Mouse (Mus musculus) spleen, postnatal 36 days (tissue): ENCODE results near the gene Rpl13a.
A peak's percentile ranks its signal among the peaks of the same experiment; 100 is the strongest.
"Not testable (repeated sequence)": the region's sequence is repeated elsewhere in the genome, so short reads cannot be mapped to it uniquely, and the experiment has no call there.

Experiments
- DNase-seq, 2 experiments: peaks; one replicate each; pipeline ENCODE4 v3.0.0; 2022; ENCODE audit warnings: low spot score in 2 of 2, mixed read lengths in 1 of 2

Rpl13a gene

GRCm38 (mm10) chr7:45135993-45136567 is 7.5 kb upstream of the Rpl13a start, which contains the start of the genes Gm45713 and Flt3l:
TSS of gene Gm45713 (minus strand) at chr7:45136231.
TSS of gene Flt3l (minus strand) at chr7:45136432.
- peak; percentile 87 to 90 for DNase-seq

GRCm38 (mm10) chr7:45135370-45135769 is 6.8 kb upstream of the Rpl13a start:
- DNase-seq: no peak

- DNase-seq: peak in 1 of 2 experiments; percentile 63
These were observed 6.0 kb upstream of the Rpl13a start for GRCm38 (mm10) chr7:45134544-45135026.

DNA sequence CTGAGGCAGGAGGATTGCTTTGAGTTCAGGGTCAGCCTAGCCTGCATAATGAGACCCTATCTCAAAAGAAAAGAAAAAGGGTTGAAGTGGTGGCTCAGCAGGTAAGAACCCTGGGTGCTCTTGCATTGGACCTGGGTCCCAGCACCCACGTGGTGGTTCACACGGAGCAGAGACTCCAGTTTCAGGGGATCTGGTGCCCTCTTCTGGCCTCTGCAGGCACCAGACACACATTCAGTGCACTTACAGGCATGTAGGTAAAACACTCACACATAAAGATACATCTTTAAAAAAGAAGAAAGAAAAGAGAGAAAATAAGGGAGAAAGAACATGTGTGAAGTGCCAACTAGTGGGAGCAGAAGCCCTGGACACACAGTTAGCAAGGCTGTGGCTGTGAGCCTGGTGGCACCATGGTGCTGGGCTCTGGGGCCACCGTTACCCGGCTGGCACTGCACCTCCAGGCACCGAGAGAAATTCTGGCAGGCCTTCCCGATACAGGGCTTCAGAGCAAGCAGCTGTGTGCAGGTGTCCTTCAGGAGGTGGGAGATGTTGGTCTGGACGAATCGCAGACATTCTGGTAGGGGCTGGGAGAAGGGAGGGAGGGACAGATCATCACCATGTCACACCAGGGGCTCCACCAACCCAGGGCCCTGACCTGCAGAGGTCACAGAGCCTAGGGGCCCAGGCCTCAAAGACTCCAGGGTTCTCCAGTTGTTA is 5.0 kb upstream of the Rpl13a start:
- DNase-seq: no peak

DNA sequence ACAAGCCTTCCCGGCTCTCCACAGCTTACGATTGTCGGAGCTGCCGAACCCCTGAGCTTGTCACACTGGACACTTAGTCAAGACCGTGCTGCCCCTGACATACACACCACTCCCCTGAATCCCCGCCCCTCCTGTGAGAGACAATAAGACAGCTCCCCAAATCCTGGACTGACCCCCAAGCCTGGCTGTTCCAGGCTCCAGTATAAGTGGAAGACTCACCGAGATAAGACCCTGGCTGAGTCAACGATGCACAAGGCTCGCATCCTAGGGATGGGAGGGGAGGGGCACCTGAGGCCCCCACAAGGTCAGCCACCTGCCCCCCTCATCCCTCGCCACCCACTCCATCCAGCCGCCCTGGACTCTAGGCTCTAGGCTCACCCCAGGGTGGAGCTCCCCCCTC is 3.3 kb upstream of the Rpl13a start:
- no peak for DNase-seq

- no peak for DNase-seq
These were observed 1.4 kb upstream of the Rpl13a start for GRCm38 (mm10) chr7:45129776-45130512.

GRCm38 (mm10) chr7:45129318-45129717 is 757 bp upstream of the Rpl13a start:
- DNase-seq: no peak

GRCm38 (mm10) chr7:45127700-45128224 is 799 bp downstream of the Rpl13a start:
- no peak for DNase-seq

GRCm38 (mm10) chr7:45126844-45127699 is 1.5 kb downstream of the Rpl13a start:
- no peak for DNase-seq

DNA sequence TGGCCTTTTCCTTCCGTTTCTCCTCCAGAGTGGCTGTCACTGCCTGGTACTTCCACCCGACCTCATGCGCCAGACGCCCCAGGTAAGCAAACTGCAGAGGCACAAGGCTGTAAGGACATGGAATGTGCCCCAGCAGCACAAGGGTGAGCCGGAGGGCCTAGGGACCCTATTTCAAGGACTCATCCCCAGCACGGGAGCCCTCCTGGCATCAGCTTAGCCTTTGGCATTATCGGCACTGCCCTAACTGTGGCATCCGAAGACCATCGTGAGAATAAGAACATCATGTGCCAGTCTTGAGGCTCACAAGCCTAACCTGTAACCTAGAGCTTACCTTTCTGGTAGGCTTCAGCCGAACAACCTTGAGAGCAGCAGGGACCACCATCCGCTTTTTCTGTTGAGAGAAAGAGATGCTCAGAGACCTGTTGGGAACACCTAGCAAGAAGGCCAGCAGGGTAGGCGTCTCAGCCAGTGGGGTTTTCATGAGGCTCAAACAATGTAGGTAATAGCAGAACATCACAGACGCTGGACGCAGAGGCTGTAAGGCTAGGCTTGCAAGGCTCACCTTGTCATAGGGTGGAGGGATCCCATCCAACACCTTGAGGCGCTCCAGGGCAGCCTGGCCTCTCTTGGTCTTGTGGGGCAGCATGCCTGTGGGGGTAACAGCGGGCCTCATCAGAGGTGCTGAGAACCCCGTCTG is 2.3 kb downstream of the Rpl13a start:
- DNase-seq: no peak

- not testable (repeated sequence) for DNase-seq
These were observed 2.9 kb downstream of the Rpl13a start for GRCm38 (mm10) chr7:45125649-45126048.

- DNase-seq: no peak
These were observed 3.4 kb downstream of the Rpl13a start for GRCm38 (mm10) chr7:45125144-45125600.

- peak; percentile 99 for DNase-seq
These were observed 4.1 kb downstream of the Rpl13a start, which contains the start of gene Rps11 for GRCm38 (mm10) chr7:45124224-45125143. TSS of gene Rps11 (minus strand) at chr7:45124439.

GRCm38 (mm10) chr7:45123186-45123570 is 5.4 kb downstream of the Rpl13a start:
- peak; percentile 68 to 74 for DNase-seq

- DNase-seq: no peak
These were observed 5.9 kb downstream of the Rpl13a start for GRCm38 (mm10) chr7:45122561-45123185.

- DNase-seq: peak; percentile 46 to 52
These were observed 6.6 kb downstream of the Rpl13a start for GRCm38 (mm10) chr7:45121966-45122365.

DNA sequence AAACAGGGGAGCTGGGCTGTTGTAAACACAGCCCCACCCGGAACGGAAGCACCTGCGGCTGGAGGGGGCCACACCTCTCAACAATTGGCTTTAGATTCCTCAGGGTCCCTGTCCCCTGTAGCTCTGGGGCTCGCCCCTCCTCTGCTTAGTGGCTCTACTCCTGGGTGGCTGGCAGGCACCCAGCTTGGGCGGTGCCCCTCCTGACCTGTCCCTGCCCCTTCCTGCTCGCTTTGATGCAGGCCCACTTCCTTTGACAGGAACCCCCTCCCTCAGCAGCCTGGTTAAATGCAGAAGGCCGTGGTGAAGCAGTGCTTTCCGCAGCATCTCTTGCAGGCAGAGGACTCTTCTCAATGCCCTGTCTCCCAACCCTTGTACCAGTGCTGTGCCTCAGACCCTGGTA is 7.2 kb downstream of the Rpl13a start:
- peak; percentile 94 to 96 for DNase-seq

GRCm38 (mm10) chr7:45119780-45120709 is 8.5 kb downstream of the Rpl13a start:
- DNase-seq: peak; percentile 65 to 67
